Mouse (Mus musculus) E14TG2a.4 (cell line): ENCODE measurements around the gene Rhbg.

Source experiments
- CTCF ChIP-seq: conservative IDR thresholded peaks from 2 replicates; pipeline ENCODE4 v1.5.1; 2014; ENCODE audit warnings: low read length
- NANOG ChIP-seq: IDR thresholded peaks from 2 replicates; pipeline ENCODE4 v1.6.1; 2014; ENCODE audit warnings: borderline replicate concordance, low read length, mixed read lengths

- TF ChIP-seq CTCF = no peak
- no peak for TF ChIP-seq NANOG
These were observed 41.6 kb upstream of the Rhbg start for GRCm38 (mm10) chr3:88296110-88296560.
